Mouse (Mus musculus): Measurements from ENCODE around the gene Ddx25. TPM values are rescaled to one million over a fixed set of nuclear protein-coding genes. Genes with fewer than 3 reads are reported as not detected.

Gene Ddx25
- total RNA-seq (2023): under 1 TPM; 0.09 to 0.18 TPM

GRCm38 (mm10) chr9:35558257-35559008 lies at the start of gene Ddx25, which contains the start of gene Pus3:
TSS of gene Ddx25 (minus strand) at chr9:35558528.
TSS of gene Pus3 (plus strand) at chr9:35558595.

GRCm38 (mm10) chr9:35569571-35570534 lies 11.5 kb upstream of the Ddx25 start, which contains the start of the genes Pate2 and Hyls1:
TSS of gene Pate2 (plus strand) at chr9:35570284.
TSS of gene Hyls1 (minus strand) at chr9:35570398.

DNA sequence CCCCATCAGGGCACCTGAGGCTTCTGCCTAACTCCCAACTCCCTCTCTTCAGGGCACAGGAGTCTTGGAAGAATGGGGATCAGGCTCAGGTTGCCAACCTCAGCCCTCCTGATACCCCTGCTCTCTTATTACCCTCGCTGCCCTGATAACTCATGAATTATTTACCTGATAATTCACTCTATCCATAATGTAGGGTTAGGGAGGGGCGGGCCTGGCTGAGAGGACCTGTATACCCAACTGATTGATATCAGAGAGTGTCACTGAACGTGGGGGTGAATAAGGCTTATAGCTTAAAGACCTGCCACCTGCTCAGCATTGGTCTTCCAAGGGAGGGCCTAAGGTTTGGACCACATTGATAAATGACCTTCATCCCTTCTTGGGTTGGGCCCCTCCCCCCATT lies 40.2 kb downstream of the Ddx25 start, which contains the start of gene Gm1113:
Gene Gm1113, minus strand, starts transcription at position 101 of the 400 bp plus-strand sequence.

Other genes starting within 250 kb of the Ddx25 start
- 1 to 10 TPM in 1 of 2 experiments, under 1 TPM in 1; 0.90 to 2.3 TPM for gene Cdon, start 137.4 kb downstream of the Ddx25 start, total RNA-seq (2023)
- not detected for gene Gm1113, start 40.3 kb downstream of the Ddx25 start, total RNA-seq (2023)
- 1 to 10 TPM; 3.4 to 3.6 TPM for gene Pus3, start 67 bp upstream of the Ddx25 start, total RNA-seq (2023)
- gene Pate2, start 11.8 kb upstream of the Ddx25 start, total RNA-seq (2023): not detected
- gene Hyls1, start 11.9 kb upstream of the Ddx25 start, total RNA-seq (2023): 1 to 10 TPM; 7.1 to 8.7 TPM
- not detected for gene Pate4, start 53.4 kb upstream of the Ddx25 start, total RNA-seq (2023)
- gene Pate3, start 89.7 kb upstream of the Ddx25 start, total RNA-seq (2023): not detected
- gene Pate1, start 128.9 kb upstream of the Ddx25 start, total RNA-seq (2023): not detected
- gene Gm17677, start 182.5 kb upstream of the Ddx25 start, total RNA-seq (2023): not detected
- gene Gm17727, start 219.6 kb upstream of the Ddx25 start, total RNA-seq (2023): not detected
- not detected for gene Gm27235, start 231.6 kb upstream of the Ddx25 start, total RNA-seq (2023)
- not detected for gene D730048I06Rik, start 231.6 kb upstream of the Ddx25 start, total RNA-seq (2023)